Comparison of ENCODE assay signal across 10 mouse cellular contexts in the genomic region with DNA sequence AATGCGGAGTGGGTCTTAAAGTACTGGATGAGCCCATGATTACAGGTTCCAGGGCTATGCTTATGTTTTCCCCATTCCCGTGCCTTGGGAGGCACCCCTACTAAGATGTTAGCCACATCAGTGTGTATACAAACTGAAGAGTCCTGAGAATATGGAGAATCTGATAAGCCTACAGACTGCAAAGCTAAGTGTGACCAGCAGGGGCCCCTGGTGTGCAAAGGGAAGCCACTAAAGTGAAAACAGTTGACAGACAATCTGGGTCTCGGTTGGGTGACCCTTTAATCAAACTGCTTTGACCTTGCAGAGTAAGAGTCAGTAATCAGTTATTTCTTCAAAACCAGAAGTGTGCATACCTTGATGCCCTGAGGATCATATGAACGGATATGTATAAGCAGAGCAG. TPM values are rescaled to one million over a fixed set of nuclear protein-coding genes. Genes with fewer than 3 reads are reported as not detected.
A peak's percentile ranks its signal among the peaks of the same experiment; 100 is the strongest.
DNase-seq lines count a peak whose midpoint lies in the region; ATAC-seq and TF ChIP-seq lines count a peak whose summit lies in the region.
"Had no signal": no experiment of that assay in that cellular context is flagged by ENCODE, and none has a peak within 500 bp of the region (broad histone marks: within the 10 kb centered on the region; RNA-seq: fewer than 3 reads in every experiment).

No protein-coding gene starts in this region.

- no peaks in the 10 kb centered on the region for H3K27me3 ChIP-seq in embryonic facial prominence, embryonic 11.5 days (ENCODE audit: control insufficient read depth, insufficient read depth, low read length)
- no peaks in the 10 kb centered on the region for H3K27me3 ChIP-seq in embryonic facial prominence, embryonic 10.5 days (replicated peaks; ENCODE audit: low read depth, poor library complexity, severe bottlenecking)
- H3K27me3 ChIP-seq in lung, postnatal 0 days (replicated peaks; ENCODE audit: insufficient read depth, low read length): no peaks in the 10 kb centered on the region
- no peaks in the 10 kb centered on the region for H3K27me3 ChIP-seq in splenic B cell, adult 2 months (ENCODE audit: control insufficient read depth, insufficient read depth, low read length, poor library complexity, severe bottlenecking)
- H3K27me3 ChIP-seq: embryonic facial prominence, embryonic 12.5 days; megakaryocyte, embryonic 14.5 days had no signal

- no peak overlapping the region for H3K27ac ChIP-seq in embryonic facial prominence, embryonic 11.5 days (replicated peaks; ENCODE audit: low read depth, low read length)
- no peak overlapping the region for H3K27ac ChIP-seq in embryonic facial prominence, embryonic 10.5 days (replicated peaks)
- no peak overlapping the region for H3K27ac ChIP-seq in lung, postnatal 0 days (ENCODE audit: low read length)
- H3K27ac ChIP-seq: embryonic facial prominence, embryonic 12.5 days had no signal

- TF ChIP-seq EP300 in lung, postnatal 0 days (IDR thresholded peaks at IDR 0.05): no peak

- no peaks in the 10 kb centered on the region for H3K9me3 ChIP-seq in embryonic facial prominence, embryonic 11.5 days (replicated peaks; ENCODE audit: control insufficient read depth, low read length)
- 0 out of 2 replicates have a peak, but pooled peaks cover 5% of the 10 kb centered on the region for H3K9me3 ChIP-seq in embryonic facial prominence, embryonic 10.5 days
- H3K9me3 ChIP-seq in lung, postnatal 0 days (ENCODE audit: low read length): no peaks in the 10 kb centered on the region

- ATAC-seq in embryonic facial prominence, embryonic 11.5 days (replicated peaks; ENCODE audit: insufficient number of reproducible peaks, low FRiP score, low TSS enrichment, low read depth): no peak
- no peak for ATAC-seq in lung, postnatal 0 days
- peak; percentile 93 for ATAC-seq in common myeloid progenitor, adult 5-6 weeks (replicated peaks; ENCODE audit: low read depth, poor library complexity, severe bottlenecking)

- H3K4me2 ChIP-seq in embryonic facial prominence, embryonic 11.5 days (ENCODE audit: low read depth, low read length): no peak overlapping the region
- no peak overlapping the region for H3K4me2 ChIP-seq in lung, postnatal 0 days (replicated peaks; ENCODE audit: low read depth, low read length)
- H3K4me2 ChIP-seq: embryonic facial prominence, embryonic 12.5 days had no signal

- no peaks in the 10 kb centered on the region for H3K4me1 ChIP-seq in embryonic facial prominence, embryonic 11.5 days (ENCODE audit: control insufficient read depth, insufficient read depth, low read length)
- H3K4me1 ChIP-seq in embryonic facial prominence, embryonic 10.5 days: no peaks in the 10 kb centered on the region
- H3K4me1 ChIP-seq in lung, postnatal 0 days (ENCODE audit: insufficient read depth, low read depth, low read length): no peaks in the 10 kb centered on the region
- H3K4me1 ChIP-seq: embryonic facial prominence, embryonic 12.5 days had no signal

- DNase-seq in embryonic facial prominence, embryonic 11.5 days (ENCODE audit: low spot score): peak; percentile 15
- DNase-seq in embryonic facial prominence, embryonic 10.5 days (ENCODE audit: low spot score): no peak
- no peak for DNase-seq in lung, postnatal 0 days (ENCODE audit: low spot score)
- DNase-seq in lung, postnatal 10 days: no peak
- peak; percentile 38 for DNase-seq in splenic B cell, adult 2 months (ENCODE audit: low read depth, low spot score)
- DNase-seq in right cerebral cortex, postnatal 25 days: no peak
- no peak for DNase-seq in cerebellum, adult 8-10 months

- peak; percentile 63 for TF ChIP-seq CTCF in lung, postnatal 0 days (IDR thresholded peaks at IDR 0.05)

- 54% methylated on average over 4 of the region's 4 CpGs for WGBS in embryonic facial prominence, embryonic 11.5 days
- WGBS in embryonic facial prominence, embryonic 10.5 days: 54% methylated on average over 4 of the region's 4 CpGs
- WGBS in lung, postnatal 0 days: 64% methylated on average over 4 of the region's 4 CpGs

- no peak overlapping the region for H3K4me3 ChIP-seq in embryonic facial prominence, embryonic 11.5 days (ENCODE audit: low read depth, low read length)
- no peak overlapping the region for H3K4me3 ChIP-seq in embryonic facial prominence, embryonic 10.5 days
- no peak overlapping the region for H3K4me3 ChIP-seq in lung, postnatal 0 days (ENCODE audit: low read depth, low read length)
- H3K4me3 ChIP-seq: embryonic facial prominence, embryonic 12.5 days; megakaryocyte, embryonic 14.5 days had no signal

- no peak overlapping the region for H3K9ac ChIP-seq in embryonic facial prominence, embryonic 11.5 days (replicated peaks; ENCODE audit: low read length)
- no peak overlapping the region for H3K9ac ChIP-seq in lung, postnatal 0 days (replicated peaks; ENCODE audit: low read depth)
- H3K9ac ChIP-seq: embryonic facial prominence, embryonic 12.5 days had no signal

- H3K36me3 ChIP-seq in embryonic facial prominence, embryonic 11.5 days (replicated peaks; ENCODE audit: control insufficient read depth, insufficient read depth, low read depth, low read length): no peaks in the 10 kb centered on the region
- no peaks in the 10 kb centered on the region for H3K36me3 ChIP-seq in embryonic facial prominence, embryonic 10.5 days (replicated peaks)
- no peaks in the 10 kb centered on the region for H3K36me3 ChIP-seq in lung, postnatal 0 days (ENCODE audit: insufficient read depth, low read length)
- H3K36me3 ChIP-seq in splenic B cell, adult 2 months (ENCODE audit: control insufficient read depth, insufficient read depth, low read length, poor library complexity, severe bottlenecking): no peaks in the 10 kb centered on the region
- H3K36me3 ChIP-seq: embryonic facial prominence, embryonic 12.5 days had no signal

RNA-seq across cellular contexts. Expression of gene Htr2a, which starts 21.8 kb away (rescaled TPM):
- 0.31 and 0.32 TPM in 2 replicates for polyA plus RNA-seq in embryonic facial prominence, embryonic 11.5 days (2014; fragmentation: Nextera tagmentation; extraction: Ambion mirVana)
- polyA plus RNA-seq in embryonic facial prominence, embryonic 10.5 days (2016; fragmentation: Nextera tagmentation; extraction: Ambion mirVana): 0.16 and 0.28 TPM in 2 replicates
- polyA plus RNA-seq in lung, postnatal 0 days (2015; fragmentation: Nextera tagmentation; extraction: Ambion mirVana): 0.30 and 0.68 TPM in 2 replicates
- 2.6 and 3.9 TPM in 2 replicates for total RNA-seq in common myeloid progenitor, adult 5-6 weeks (2017)

Comparison
In these comparisons a context has a peak if more than half of its experiments do, and no peak if none do; other contexts are left out.
1. DNase-seq: peak in embryonic facial prominence, embryonic 11.5 days (single experiment) and splenic B cell, adult 2 months (single experiment); none in embryonic facial prominence, embryonic 10.5 days (single experiment), lung, postnatal 0 days (single experiment), lung, postnatal 10 days (single experiment), right cerebral cortex, postnatal 25 days (single experiment) and cerebellum, adult 8-10 months (single experiment).